Mouse (Mus musculus) spleen, adult 2 months (tissue): ENCODE results near the gene Efl1.

Experiments used
- CTCF ChIP-seq: fragments of 200-500 bp; IDR thresholded peaks from 2 replicates; pipeline ENCODE4 v1.5.1; 2011; ENCODE audit warnings: mild to moderate bottlenecking, inconsistent platforms; ENCODE audit not compliant: insufficient read depth, insufficient read length, insufficient replicate concordance; ENCODE audit errors: extremely low read depth
- POLR2A ChIP-seq: fragments of 200-500 bp; IDR thresholded peaks from 2 replicates; pipeline ENCODE4 v1.6.1; 2011; ENCODE audit warnings: low read depth, low read length, inconsistent platforms

DNA sequence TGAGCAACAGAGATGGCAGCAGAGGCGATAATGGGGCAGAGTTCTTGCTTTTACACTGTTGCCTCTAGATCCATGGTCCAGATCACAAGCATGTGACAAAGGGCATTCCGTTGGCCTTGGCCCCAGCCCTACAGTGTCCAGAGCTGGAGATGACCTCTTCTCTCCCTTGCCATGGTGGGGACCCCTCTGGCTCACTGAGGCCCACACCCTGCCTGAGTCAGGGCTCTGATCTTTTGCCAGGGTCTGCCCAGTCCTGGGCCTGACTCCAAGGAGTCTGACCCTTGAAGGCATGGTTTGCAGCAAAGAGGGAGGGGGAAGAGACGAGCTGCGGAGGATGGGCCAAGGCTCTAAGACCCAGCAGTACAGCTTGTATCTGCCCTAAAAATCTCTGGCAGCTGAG, 159.8 kb downstream of the Efl1 start:
- no peak for TF ChIP-seq CTCF
- no peak for TF ChIP-seq POLR2A
